Mouse (Mus musculus) activated CD4-positive, CD25-positive, alpha-beta regulatory T cell, adult 4 months (primary cell): ENCODE measurements around the gene Col20a1. TPM values are rescaled to one million over a fixed set of nuclear protein-coding genes. Genes with fewer than 3 reads are reported as not detected.

Experiments used
- polyA plus RNA-seq, 2 experiments: library from polyadenylated mRNA; unstranded; fragments of 100-300 nt; shearing (Covaris generic); gene quantifications; one replicate each; pipeline ENCODE4 v1.2.1; 2017

Gene Col20a1
- polyA plus RNA-seq, 2 experiments from 2014 or later, result 0.20 to 0.31 TPM

Other genes starting within 250 kb of the Col20a1 start
- gene Bhlhe23, start 209.6 kb upstream of the Col20a1 start, polyA plus RNA-seq, result not detected
- gene Ythdf1, start 65.6 kb upstream of the Col20a1 start, polyA plus RNA-seq, result 10 to 100 TPM in 1 of 2 experiments, 1 to 10 TPM in 1; 9.5 to 12.2 TPM
- gene Birc7, start 57.5 kb upstream of the Col20a1 start, polyA plus RNA-seq, result not detected
- not detected for gene Nkain4, start 31.8 kb upstream of the Col20a1 start, polyA plus RNA-seq
- 10 to 100 TPM; 40.5 to 50.4 TPM for gene Arfgap1, start 19.3 kb upstream of the Col20a1 start, polyA plus RNA-seq
- not detected for gene Chrna4, start 57.0 kb downstream of the Col20a1 start, polyA plus RNA-seq
- not detected for gene Kcnq2, start 148.8 kb downstream of the Col20a1 start, polyA plus RNA-seq
- gene Eef1a2, start 170.5 kb downstream of the Col20a1 start, polyA plus RNA-seq, result not detected
- gene Ppdpf, start 200.7 kb downstream of the Col20a1 start, polyA plus RNA-seq, result 100 to 1,000 TPM; 179 to 181 TPM
- gene Ptk6, start 216.3 kb downstream of the Col20a1 start, polyA plus RNA-seq, result not detected
- gene Srms, start 226.7 kb downstream of the Col20a1 start, polyA plus RNA-seq, result under 1 TPM; 0.18 to 0.38 TPM
- 1 to 10 TPM in 1 of 2 experiments, under 1 TPM in 1; 0.73 to 1.1 TPM for gene Fndc11, start 233.5 kb downstream of the Col20a1 start, polyA plus RNA-seq